Mouse (Mus musculus): ENCODE measurements around the gene Cfl1. TPM values are rescaled to one million over a fixed set of nuclear protein-coding genes. Genes with fewer than 3 reads are reported as not detected.

The Cfl1 gene
- 1,000 to 10,000 TPM; 1,767 to 1,844 TPM for total RNA-seq (2021)
- long read RNA-seq, experiment 1, transcript Cfl1-202 (4 exons, 2,354 nt) = major isoform, 1,133 of 1,373 reads
- long read RNA-seq, experiment 1, partial matches to known transcripts = 228 of 1,373 reads
- long read RNA-seq, experiment 1, other reads (novel, unspliced or antisense) = 11 of 1,373 reads
- long read RNA-seq, experiment 2, transcript Cfl1-202 (4 exons, 2,354 nt) = major isoform, 968 of 1,163 reads
- long read RNA-seq, experiment 2, partial matches to known transcripts = 14 of 1,163 reads
- long read RNA-seq, experiment 2, other reads (novel, unspliced or antisense) = 180 of 1,163 reads

DNA sequence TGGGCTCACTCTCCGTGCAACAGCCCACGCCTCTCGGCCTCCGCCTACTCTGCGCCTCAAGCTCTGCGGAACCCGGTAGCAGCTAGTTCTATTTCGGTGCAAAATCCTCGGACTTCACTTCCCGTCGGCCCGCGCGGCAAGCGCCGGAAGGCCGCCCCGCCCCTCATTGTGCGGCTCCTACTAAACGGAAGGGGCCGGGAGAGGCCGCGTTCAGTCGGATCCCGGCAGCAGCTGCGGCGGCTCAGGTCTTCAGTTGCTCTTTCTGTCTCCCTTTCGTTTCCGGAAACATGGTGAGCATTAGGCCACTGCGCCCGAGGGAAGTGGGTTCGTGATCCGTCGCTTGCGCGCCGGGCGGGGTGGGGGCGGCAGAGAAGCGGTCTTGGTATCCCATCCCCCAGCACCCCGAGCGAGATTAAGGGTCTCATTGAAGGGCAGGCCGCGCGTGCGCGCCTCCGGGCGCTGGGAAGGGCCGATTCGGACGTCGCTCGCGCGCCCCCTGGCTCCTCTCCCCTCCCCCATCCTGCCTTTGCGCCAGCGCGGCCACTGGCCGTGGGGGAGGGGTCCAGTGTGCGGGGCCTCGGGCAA, at the start of gene Cfl1:
TSS of gene Cfl1 (plus strand) at position 143 of the 585 bp plus-strand sequence.
- intact Hi-C loops (cut with DNase I) = no loop called here

DNA sequence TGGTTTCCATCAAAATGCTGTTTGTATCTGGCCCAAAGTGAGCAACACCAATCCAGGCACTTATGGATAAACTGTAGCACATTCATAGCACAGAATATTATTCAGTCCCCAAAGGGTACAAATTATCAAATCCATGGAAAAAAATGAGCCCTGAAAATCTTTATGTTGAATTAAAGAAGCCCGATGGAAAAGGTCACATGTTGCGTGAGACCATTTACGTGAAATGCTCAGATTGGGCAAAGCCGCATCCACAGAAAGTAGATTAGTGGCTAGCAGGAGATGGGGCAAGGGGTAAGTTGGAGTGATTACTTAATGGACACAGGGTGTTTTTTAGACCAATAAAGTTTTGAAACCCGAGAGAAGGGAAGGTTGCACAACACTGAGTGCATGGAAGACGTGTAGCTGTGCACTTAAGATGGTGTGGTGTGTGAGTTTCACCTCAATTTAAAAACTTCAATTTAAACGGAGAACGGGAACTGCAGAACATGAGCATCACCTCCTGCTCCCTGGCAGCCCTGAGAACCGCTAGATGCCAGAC, 45.8 kb upstream of the Cfl1 start:
- DNase-seq (ENCODE audit: low spot score in 2 of 2) = no peak
- intact Hi-C loops (cut with DNase I) = no loop called here

More for the DNA sequence above, at the start of gene Cfl1:
- DNase-seq (ENCODE audit: low spot score in 2 of 2) = peak; percentile 95

DNA sequence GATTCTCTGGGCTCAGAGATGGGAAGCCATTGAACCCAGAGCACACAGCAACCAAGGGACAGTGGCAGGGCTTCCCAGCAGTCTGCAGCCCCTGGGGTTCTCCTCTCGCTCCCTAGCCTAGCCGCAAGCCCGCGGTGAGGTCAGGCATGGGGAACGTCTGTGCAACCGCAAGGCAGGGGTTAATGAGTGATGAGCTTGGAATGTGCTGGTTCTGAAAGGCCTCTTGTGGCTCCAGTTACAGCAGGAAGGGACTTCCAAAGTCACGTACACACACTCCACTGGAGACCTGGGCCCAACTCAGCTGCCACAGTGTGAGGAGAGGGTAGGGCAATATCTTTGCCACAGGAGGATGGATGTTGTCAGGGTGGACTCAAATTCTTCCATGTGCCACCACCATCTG, 45.3 kb upstream of the Cfl1 start:
- intact Hi-C loops (cut with DNase I) = no loop called here
- no peak for DNase-seq (ENCODE audit: low spot score in 2 of 2)

DNA sequence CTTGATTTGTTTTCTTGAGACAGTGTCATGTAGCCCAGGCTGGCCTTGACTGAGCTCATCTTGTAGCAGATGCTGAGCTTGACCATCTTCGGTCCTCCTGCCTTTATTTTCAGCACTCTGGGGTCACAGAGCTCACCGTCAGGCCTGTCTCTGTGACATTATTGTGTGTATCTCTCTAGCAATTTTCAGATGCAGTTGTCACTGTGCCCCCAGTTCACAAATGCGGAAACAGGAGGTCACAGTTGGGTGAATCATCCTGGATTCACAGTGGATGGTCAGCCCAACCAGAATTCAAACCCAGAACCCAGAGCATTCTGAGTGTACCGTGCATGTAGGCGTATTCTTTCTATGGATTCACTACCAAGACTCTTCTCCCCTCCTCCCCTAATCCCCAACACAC, 44.5 kb upstream of the Cfl1 start:
- intact Hi-C loops (cut with DNase I) = no loop called here
- no peak for DNase-seq (ENCODE audit: low spot score in 2 of 2)

DNA sequence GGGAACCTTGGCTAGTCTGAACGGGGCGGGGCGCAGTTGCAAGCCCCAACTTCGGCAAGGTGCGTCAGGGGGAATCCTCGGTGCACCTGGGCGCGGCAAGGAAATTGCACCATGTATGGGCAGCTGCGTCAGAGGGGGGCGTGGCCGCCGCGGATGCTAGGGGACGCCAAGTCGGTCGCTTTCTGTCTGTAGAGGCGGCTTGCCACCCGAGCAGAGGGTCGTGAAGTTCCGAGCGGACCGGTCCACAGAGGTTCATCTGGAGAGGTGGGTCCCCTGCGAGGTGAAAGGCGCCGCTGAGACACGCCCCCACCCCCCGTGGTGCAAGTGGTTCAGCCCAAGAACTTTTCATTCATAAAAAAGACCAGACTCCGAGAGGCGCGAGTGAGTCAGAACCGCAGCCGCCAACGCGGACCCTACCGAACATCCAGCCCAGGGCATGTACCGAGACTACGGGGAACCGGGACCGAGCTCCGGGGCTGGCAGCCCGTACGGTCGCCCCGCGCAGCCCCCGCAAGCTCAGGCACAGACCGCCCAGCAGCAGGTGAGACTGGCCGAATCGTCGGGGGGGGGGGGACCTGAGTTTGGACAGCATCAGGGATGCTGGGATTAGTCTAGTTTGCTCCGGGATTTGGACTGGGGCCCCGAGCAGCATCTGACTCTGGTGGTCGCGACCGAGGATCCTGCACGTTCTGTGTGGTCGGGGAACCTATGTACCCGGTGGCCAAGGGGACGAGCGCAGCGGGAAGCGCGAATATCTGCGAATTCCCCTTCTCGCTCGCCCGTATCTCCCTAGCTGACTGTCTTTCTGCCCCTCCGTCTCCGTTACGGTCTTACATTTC, 42.5 kb upstream of the Cfl1 start, which contains the start of gene Fosl1:
TSS of gene Fosl1 (plus strand) at position 33 of the 839 bp plus-strand sequence.
- intact Hi-C loops (cut with DNase I) = no loop called here
- DNase-seq (ENCODE audit: low spot score in 2 of 2) = peak; percentile 67 to 70

DNA sequence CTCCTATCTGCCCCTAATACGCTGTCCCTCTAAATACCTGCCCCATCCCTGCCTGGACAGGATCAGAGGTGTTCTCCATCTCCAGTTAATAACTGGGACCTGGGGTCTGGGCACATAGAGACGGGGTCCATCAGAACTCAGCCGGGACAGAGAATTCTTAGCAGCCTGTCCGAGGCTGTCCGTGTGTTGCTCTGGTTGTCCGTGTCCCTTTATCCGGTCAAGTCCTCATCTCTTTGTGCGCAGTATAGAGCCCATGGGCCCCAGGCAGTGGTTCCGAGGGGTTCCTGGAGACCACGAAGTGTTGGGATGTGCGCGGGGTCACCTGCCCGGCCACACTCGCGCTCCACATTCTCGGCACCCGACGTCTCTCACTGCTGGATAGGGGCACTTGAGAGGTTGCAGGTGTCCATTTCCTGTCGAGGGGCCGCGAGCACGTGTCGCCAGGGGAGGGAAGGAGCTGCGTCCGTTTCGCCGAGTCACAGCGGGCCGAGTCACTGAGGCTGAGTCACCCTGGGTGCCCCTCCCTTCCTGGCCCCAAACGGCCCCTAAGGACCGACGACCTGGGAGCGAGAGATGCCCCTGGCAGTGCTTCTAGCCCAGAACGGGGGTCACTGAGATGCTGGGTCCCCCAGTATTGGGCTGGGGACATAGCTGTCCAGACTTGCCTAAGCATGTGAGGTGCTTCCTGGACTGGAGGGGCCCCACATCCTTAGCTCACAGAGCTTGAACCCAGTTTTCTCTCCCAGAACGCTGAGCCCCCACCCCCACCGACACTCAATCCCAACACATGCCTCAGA, 41.7 kb upstream of the Cfl1 start:
- intact Hi-C loops (cut with DNase I) = no loop called here
- no peak for DNase-seq (ENCODE audit: low spot score in 2 of 2)

DNA sequence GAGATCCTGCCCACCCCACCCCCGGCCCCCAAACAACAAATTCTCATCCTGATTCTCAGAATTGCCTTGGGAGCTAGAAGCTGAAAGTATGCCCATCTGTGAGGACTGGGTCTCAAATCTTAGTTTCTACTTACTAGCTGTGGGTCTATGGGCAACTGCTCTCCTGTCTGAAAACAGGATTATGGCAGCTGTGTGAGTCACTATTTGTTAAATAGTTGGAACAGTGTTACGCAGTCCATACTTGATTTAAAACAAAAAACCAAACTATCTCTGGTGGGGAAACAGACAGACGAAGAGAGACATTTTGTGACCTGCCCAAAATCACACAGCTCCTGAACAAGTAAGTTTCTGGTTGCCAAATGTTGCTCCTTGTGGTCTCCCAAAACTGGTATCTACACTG, 40.6 kb upstream of the Cfl1 start:
- intact Hi-C loops (cut with DNase I) = no loop called here
- no peak for DNase-seq (ENCODE audit: low spot score in 2 of 2)

DNA sequence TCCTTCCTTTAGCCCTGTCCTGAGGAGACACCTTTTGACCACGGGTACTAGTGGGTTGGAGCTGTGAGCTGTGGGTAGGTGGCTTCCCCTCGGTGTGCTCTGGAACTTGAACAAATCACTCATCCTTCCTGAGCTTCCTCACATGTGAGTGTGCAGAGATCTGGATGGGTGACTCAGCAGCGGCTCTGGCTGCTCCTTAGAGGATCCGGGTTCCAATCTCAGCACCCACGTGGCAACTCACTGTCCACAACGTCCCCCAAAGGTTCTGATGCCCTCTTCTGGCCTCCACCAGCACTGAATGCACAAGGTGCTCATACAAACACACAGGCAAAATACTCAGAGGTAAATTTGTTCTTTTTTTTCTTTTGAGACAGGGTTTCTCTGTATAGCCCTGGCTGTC, 38.5 kb upstream of the Cfl1 start:
- no peak for DNase-seq (ENCODE audit: low spot score in 2 of 2)
- intact Hi-C loops (cut with DNase I) = no loop called here

DNA sequence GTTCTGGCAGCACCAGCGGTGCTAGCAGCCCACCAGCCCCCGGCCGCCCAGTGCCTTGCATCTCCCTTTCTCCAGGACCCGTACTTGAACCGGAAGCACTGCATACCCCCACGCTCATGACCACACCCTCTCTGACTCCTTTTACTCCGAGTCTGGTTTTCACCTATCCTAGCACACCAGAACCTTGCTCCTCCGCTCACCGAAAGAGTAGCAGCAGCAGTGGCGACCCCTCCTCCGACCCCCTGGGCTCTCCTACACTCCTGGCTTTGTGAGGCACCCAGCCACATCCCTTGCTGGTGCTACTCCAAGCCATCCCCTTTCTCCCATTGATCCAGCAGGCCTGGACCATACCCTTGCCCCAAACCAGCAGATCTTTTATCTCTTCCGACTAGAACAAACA, 35.2 kb upstream of the Cfl1 start:
- intact Hi-C loops (cut with DNase I) = no loop called here

DNA sequence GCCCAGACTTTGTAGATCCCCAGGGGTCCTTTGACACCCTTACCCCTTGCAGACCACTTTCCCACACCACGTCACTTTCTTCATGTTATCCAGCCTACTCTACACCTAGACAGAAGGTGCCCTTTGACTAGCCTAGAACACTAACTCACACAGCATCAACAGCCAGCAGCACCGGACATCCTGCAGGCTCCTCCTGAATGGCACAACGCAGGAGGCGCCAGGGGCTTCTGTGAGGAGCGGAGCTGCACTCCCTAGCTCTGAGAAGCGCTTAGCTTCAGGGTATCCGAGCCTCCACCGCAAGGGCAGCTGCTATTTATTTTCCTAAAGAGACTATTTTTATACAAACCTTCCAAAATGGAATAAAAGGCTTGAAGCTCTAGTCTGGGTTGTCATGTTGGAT, 34.7 kb upstream of the Cfl1 start:
- no peak for DNase-seq (ENCODE audit: low spot score in 2 of 2)
- intact Hi-C loops (cut with DNase I) = no loop called here

More for the DNA sequence above, 35.2 kb upstream of the Cfl1 start:
- no peak for DNase-seq (ENCODE audit: low spot score in 2 of 2)

DNA sequence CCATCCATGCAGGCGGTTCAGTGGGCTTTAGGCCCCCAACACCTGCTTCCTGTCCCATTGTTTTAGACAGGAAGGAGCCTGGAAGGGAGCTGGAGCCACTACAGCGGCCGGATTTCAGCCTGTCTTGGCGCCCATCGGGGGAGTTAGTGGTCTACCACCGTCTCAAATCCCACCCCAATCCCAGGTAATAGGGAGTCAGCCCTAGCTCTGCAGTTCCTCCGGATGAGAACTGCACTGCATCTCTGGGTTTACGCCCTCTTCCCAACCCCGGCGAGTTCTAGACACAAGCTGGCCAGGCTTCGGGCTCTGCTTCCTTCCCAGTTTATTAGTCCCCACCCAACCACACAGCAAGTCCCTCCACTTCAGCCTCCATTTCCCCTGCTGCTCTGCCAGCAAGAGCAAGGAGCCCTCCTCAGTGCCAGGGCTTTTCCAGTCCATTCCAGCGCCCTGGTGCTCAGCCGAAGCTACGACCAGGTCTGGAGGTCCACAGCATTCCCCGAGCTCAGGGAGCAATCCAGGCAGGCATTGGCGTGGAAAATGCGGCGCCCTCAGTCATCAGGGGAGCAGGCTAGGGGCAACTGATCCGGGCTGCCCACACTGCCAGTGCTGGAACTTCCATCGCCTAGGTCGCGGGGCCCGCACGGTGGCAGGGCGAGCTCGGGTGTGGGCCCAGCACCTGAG, 33.9 kb upstream of the Cfl1 start:
- DNase-seq (ENCODE audit: low spot score in 2 of 2) = no peak
- intact Hi-C loops (cut with DNase I) = no loop called here

DNA sequence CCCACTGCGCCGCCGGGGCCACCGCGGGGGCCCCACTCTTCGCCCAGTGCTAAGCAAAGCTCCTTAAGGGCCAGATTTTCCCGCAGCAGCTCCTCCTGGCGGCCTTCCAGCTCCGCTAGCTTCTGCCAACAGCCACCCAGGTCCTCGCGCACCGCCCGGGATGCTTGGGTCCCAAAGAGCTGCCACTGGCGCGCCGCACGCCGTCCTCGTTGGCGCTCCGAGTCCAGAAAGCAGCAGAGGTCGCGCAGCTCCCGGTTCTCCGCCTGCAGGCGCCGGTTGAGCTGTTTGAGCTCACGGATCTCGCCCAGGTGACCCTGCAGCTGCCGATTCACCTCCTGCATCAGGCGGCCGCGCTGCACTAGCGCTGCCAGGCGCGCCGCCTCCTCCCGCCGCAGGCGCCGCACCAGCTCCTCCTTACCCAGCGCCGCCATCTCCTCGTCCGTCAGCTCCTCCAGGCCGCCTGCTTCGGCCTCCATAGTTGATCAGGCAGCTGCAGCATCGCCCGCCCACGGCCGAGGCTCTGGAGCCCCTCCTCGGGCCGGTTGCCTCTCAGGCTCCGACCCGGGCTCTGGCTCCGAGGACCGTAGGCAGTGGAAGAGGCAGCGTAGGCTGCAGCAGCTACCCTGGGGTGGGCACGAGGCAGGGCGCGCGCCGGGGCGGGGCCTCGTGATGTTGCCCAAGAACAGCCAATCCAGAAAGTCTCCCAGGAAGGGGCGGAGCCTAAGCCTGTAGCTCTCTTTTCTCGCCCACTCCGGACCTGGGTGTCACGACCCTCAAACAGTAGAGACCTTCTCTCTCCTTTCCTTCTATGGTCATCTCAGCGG, 33.1 kb upstream of the Cfl1 start:
- intact Hi-C loops (cut with DNase I) = no loop called here
- peak; percentile 96 to 98 for DNase-seq (ENCODE audit: low spot score in 2 of 2)

DNA sequence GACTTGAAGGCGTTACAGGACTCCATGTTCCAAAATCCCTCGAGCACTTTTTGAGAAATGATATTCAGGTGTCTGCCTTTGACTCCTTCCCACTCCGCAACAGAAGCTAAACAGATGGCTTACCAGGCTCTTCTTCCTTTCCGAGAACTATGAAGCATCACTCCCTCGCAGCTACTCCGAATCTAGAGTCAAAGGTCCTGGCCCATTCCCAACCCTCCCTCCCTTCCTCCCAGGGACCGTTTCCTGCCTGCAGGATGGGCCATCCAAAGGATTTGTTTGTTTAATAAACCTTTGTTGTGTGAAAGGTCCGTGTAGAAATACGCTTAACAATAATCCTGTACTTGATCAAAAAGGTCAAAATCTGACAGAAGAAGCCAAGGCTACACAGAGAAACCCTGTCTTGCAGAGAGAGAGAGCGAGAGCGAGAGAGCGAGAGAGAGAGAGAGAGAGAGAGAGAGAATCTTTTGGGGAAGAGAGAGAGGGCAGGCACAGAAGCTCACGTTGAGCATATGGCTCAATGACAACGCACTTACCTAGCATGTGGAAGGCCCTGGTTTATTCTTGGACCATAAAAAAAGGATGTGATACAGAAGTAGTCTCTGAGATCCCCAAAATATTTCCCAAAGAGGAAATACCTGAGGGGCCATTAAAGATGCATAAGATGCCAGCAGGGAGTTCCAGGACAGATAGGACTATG, 32.4 kb upstream of the Cfl1 start, which contains the start of gene Ccdc85b:
TSS of gene Ccdc85b (minus strand) at position 149 of the 697 bp plus-strand sequence.
- no peak for DNase-seq (ENCODE audit: low spot score in 2 of 2)
- intact Hi-C loops (cut with DNase I) = no loop called here

DNA sequence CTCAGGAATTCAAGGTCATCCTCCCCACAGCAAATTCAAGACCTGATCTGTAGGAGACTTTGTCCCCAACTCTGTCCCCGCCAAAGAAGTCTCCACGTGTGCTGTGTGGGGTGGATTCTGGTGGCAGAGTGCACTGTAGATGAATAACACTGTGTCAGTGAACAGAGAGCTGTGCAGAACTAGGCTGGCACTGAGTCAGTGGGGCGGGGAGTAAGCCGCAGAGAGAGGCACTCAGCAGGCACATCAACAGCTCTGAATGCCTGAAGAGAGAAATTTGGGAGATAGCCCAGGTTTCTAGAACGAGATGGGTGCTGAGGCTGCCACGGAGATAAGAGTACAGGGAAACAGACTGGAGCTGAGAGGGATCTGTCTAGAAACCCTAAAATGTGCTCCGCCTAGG, 31.2 kb upstream of the Cfl1 start:
- peak; percentile 51 to 81 for DNase-seq (ENCODE audit: low spot score in 2 of 2)
- intact Hi-C loops (cut with DNase I) = no loop called here

DNA sequence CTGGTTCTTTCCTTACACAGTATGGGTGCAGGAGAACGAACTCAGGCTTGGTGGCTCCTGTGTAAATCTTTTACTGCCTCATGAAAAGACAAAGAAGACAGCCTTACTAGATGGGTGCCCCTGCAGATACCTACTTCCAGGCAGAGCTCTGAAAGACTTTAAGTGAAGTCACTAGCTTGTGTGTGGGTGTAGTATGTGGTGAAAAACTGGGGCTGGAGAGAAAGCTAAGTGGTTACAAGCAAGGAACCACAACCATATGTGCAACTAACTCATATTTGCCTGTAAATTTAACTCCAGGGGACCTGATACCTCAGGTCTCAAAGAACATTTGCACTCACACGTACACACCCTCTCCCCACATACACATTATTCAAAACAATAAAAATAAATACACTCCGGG, 30.4 kb upstream of the Cfl1 start:
- DNase-seq (ENCODE audit: low spot score in 2 of 2) = no peak
- intact Hi-C loops (cut with DNase I) = loop anchor here (2.0 to 5.0 kb wide), 2 partner anchors 29 to 107 kb away; partner anchors contain the start of genes Ap5b1 and Mus81

DNA sequence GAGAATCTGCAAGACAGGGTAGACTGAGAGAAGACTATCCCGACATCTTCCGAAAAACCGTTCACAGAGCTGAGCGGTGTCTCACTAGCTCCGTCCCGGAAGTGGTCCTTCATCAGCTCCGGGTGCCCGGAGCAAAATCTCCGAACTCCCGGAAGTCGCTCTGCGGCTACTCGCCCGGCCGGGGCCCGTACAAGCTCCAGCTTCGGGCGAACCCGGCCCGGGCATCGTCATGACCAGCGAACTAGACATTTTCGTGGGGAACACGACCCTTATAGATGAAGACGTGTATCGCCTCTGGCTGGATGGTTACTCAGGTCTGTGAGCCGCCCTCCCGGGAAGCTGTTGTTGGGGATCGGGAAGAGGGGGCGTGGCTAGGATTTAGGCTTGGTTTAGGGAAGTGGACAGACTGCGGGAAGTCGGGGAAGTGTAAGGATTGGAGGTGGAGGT, 29.8 kb upstream of the Cfl1 start, which contains the start of gene Fibp:
TSS of gene Fibp (plus strand) at position 151 of the 447 bp plus-strand sequence.
- intact Hi-C loops (cut with DNase I) = loop anchor here (2.0 to 5.0 kb wide), 2 partner anchors 28 to 107 kb away; partner anchors contain the start of genes Ap5b1 and Mus81
- peak; percentile 89 for DNase-seq (ENCODE audit: low spot score in 2 of 2)

DNA sequence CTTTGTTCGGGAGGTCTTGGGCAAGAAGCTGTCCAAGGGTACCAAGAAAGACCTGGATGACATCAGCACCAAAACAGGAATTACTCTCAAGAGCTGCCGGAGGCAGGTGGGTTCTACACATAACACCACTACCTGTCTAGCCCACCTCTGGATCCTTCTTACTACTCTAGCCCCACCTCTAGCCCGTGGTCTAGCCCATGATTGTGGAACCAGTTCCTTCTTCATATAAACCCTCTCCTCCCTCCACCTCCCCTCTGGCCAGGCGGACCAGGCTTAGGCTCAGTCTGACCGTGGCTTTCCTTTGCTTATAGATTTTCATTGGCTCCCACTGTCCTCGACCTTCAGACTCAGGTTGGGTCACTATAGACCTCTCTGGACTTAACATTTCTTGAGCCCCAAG, 28.8 kb upstream of the Cfl1 start:
- intact Hi-C loops (cut with DNase I) = loop anchor here (2.0 to 5.0 kb wide), 2 partner anchors 27 to 106 kb away; partner anchors contain the start of genes Ap5b1 and Mus81
- DNase-seq (ENCODE audit: low spot score in 2 of 2) = no peak

Measured in left cerebral cortex, postnatal 14 days (tissue).